Mouse (Mus musculus) thymus, adult 2 months (tissue): ENCODE data around the gene Khdc4.
A peak's percentile ranks its signal among the peaks of the same experiment; 100 is the strongest.

ENCODE experiments used
- CTCF ChIP-seq: fragments of 200-500 bp; IDR thresholded peaks from 2 replicates; pipeline ENCODE4 v1.5.1; 2012; ENCODE audit warnings: mild to moderate bottlenecking, control low read depth, low read length, moderate library complexity, borderline replicate concordance; ENCODE audit not compliant: control insufficient read depth, poor library complexity, insufficient read depth; ENCODE audit errors: extremely low read depth
- POLR2A ChIP-seq: fragments of 200-500 bp; IDR thresholded peaks from 2 replicates; pipeline ENCODE4 v1.6.1; 2012; ENCODE audit warnings: mild to moderate bottlenecking, low read length, control low read depth, moderate library complexity; ENCODE audit not compliant: control insufficient read depth, poor library complexity, insufficient read depth; ENCODE audit errors: extremely low read depth

DNA sequence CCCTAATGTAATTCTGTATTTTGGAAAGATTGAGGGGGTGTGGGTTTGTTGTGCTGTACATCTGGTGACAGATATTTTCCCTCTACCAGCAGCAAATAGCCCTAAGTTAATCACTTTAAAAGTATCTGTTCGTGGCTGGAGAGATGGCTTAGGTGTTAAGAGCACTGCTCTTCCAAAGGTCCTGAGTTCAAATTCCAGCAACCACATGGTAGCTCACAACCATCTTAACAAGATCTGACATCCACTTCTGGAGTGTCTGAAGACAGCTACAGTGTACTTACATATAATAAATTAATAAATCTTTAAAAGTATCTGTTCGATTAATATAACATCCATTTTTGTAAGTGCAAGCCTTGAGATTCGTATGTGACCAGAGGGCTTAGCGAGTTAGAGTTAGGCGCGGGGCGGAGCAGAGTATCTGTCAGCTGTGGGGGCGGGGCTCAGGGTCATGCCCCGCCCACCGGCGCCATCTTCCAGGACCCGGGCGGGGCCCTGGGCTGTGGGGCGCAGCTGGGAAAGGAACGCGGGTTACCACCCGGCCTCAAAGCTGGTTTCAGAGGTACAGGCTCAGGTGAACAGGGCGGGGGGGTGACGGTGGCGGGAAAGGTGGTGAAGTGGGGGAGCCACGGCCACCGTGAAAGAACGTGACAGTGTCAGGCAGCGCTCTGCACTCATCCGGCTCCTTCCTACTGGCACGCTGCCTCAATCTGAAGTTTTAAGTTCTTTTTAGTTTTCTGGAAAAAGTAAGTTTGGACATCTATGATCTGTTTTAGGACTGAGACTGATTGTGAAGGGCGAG is 31.0 kb downstream of the Khdc4 start, which contains the start of gene Rit1:
- TF ChIP-seq CTCF (0 out of 2 replicates have a peak, but pooled peaks have one; percentile 47), POLR2A (peak; percentile 47; the same call in 1 of the 2 replicates)
